Mouse (Mus musculus): Measurements from ENCODE around the gene Scfd2.

- no peak for TF ChIP-seq CTCF (IDR thresholded peaks at IDR 0.05; ENCODE audit: low read depth)
- TF ChIP-seq EP300 (IDR thresholded peaks at IDR 0.05; ENCODE audit: low read depth), result peak; percentile 55
Measured at GRCm38 (mm10) chr5:74317174-74317573, 214.4 kb downstream of the Scfd2 start.
